Mouse (Mus musculus) inflammation-experienced regulatory T-cells, adult 6 months (primary cell): ENCODE data around the gene Ccdc57. TPM values are rescaled to one million over a fixed set of nuclear protein-coding genes. Genes with fewer than 3 reads are reported as not detected.

Experiments used
- ATAC-seq: one replicate; pipeline ENCODE4 v1.8.0; 2017
- polyA plus RNA-seq, 3 experiments: library from polyadenylated mRNA; unstranded; fragments of 100-300 nt; shearing (Covaris generic); gene quantifications; one replicate each; pipeline ENCODE4 v1.2.1; 2017

The Ccdc57 gene
- polyA plus RNA-seq = under 1 TPM; 0.35 to 0.45 (median 0.42) TPM

- ATAC-seq = peak; percentile 78
Observed at GRCm38 (mm10) chr11:120932564-120933398, at the start of gene Ccdc57. Gene Ccdc57, minus strand, starts transcription at chr11:120932872.

GRCm38 (mm10) chr11:120982459-120982858 lies 49.8 kb upstream of the Ccdc57 start:
- no peak for ATAC-seq

GRCm38 (mm10) chr11:120981661-120982060 lies 49.0 kb upstream of the Ccdc57 start:
- no peak for ATAC-seq

GRCm38 (mm10) chr11:120980427-120981035 lies 47.9 kb upstream of the Ccdc57 start:
- no peak for ATAC-seq

- no peak for ATAC-seq
Observed at GRCm38 (mm10) chr11:120979711-120980426, 47.2 kb upstream of the Ccdc57 start.

- ATAC-seq = no peak
Observed at GRCm38 (mm10) chr11:120973318-120973717, 40.6 kb upstream of the Ccdc57 start.

GRCm38 (mm10) chr11:120971237-120971636 lies 38.6 kb upstream of the Ccdc57 start:
- ATAC-seq = no peak

GRCm38 (mm10) chr11:120969742-120970141 lies 37.1 kb upstream of the Ccdc57 start:
- ATAC-seq = no peak

- no peak for ATAC-seq
Observed at GRCm38 (mm10) chr11:120965587-120965986, 32.9 kb upstream of the Ccdc57 start.

- no peak for ATAC-seq
Observed at GRCm38 (mm10) chr11:120964195-120965157, 31.8 kb upstream of the Ccdc57 start.

GRCm38 (mm10) chr11:120962909-120963308 lies 30.2 kb upstream of the Ccdc57 start:
- ATAC-seq = no peak

- no peak for ATAC-seq
Observed at GRCm38 (mm10) chr11:120962050-120962771, 29.5 kb upstream of the Ccdc57 start.

GRCm38 (mm10) chr11:120961594-120961993 lies 28.9 kb upstream of the Ccdc57 start:
- no peak for ATAC-seq

- no peak for ATAC-seq
Observed at GRCm38 (mm10) chr11:120960248-120960647, 27.6 kb upstream of the Ccdc57 start.

- peak; percentile 38 for ATAC-seq
Observed at GRCm38 (mm10) chr11:120959564-120959963, 26.9 kb upstream of the Ccdc57 start.

GRCm38 (mm10) chr11:120959066-120959465 lies 26.4 kb upstream of the Ccdc57 start:
- ATAC-seq = no peak

GRCm38 (mm10) chr11:120957731-120958257 lies 25.1 kb upstream of the Ccdc57 start:
- no peak for ATAC-seq

- ATAC-seq = no peak
Observed at GRCm38 (mm10) chr11:120957052-120957451, 24.4 kb upstream of the Ccdc57 start.

GRCm38 (mm10) chr11:120955701-120956100 lies 23.0 kb upstream of the Ccdc57 start:
- no peak for ATAC-seq

GRCm38 (mm10) chr11:120954936-120955335 lies 22.3 kb upstream of the Ccdc57 start:
- ATAC-seq = no peak
